Mouse (Mus musculus): ENCODE results near the gene Tll2. TPM values are rescaled to one million over a fixed set of nuclear protein-coding genes. Genes with fewer than 3 reads are reported as not detected.

Gene Tll2
- total RNA-seq, 2 experiments from 2014 or later = 0.89 to 1.1 TPM

- no peak for DNase-seq (ENCODE audit: low spot score in 2 of 2)
Measured at GRCm38 (mm10) chr19:41164447-41165095, 42.1 kb downstream of the Tll2 start.

GRCm38 (mm10) chr19:41160388-41160787 lies 46.2 kb downstream of the Tll2 start:
- DNase-seq (ENCODE audit: low spot score in 2 of 2) = no peak

- no peak for DNase-seq (ENCODE audit: low spot score in 2 of 2)
Measured at GRCm38 (mm10) chr19:41154681-41155080, 52.0 kb downstream of the Tll2 start.

- no peak for DNase-seq (ENCODE audit: low spot score in 2 of 2)
Measured at GRCm38 (mm10) chr19:41152462-41152861, 54.2 kb downstream of the Tll2 start.

GRCm38 (mm10) chr19:41152016-41152370 lies 54.6 kb downstream of the Tll2 start:
- no peak for DNase-seq (ENCODE audit: low spot score in 2 of 2)

- DNase-seq (ENCODE audit: low spot score in 2 of 2) = no peak
Measured at GRCm38 (mm10) chr19:41151321-41152015, 55.2 kb downstream of the Tll2 start.

- DNase-seq (ENCODE audit: low spot score in 2 of 2) = no peak
Measured at GRCm38 (mm10) chr19:41140961-41141360, 65.7 kb downstream of the Tll2 start.

- no peak for DNase-seq (ENCODE audit: low spot score in 2 of 2)
Measured at GRCm38 (mm10) chr19:41139629-41140028, 67.0 kb downstream of the Tll2 start.

- no peak for DNase-seq (ENCODE audit: low spot score in 2 of 2)
Measured at GRCm38 (mm10) chr19:41123009-41123408, 83.6 kb downstream of the Tll2 start.

GRCm38 (mm10) chr19:41119924-41120323 lies 86.7 kb downstream of the Tll2 start:
- no peak for DNase-seq (ENCODE audit: low spot score in 2 of 2)

- no peak for DNase-seq (ENCODE audit: low spot score in 2 of 2)
Measured at GRCm38 (mm10) chr19:41118346-41118745, 88.3 kb downstream of the Tll2 start.

GRCm38 (mm10) chr19:41117334-41117733 lies 89.3 kb downstream of the Tll2 start:
- DNase-seq (ENCODE audit: low spot score in 2 of 2) = no peak

GRCm38 (mm10) chr19:41114611-41115010 lies 92.0 kb downstream of the Tll2 start:
- DNase-seq (ENCODE audit: low spot score in 2 of 2) = no peak

- peak in 1 of 2 experiments; percentile 36 for DNase-seq (ENCODE audit: low spot score in 2 of 2)
Measured at GRCm38 (mm10) chr19:41113911-41114531, 92.6 kb downstream of the Tll2 start.

GRCm38 (mm10) chr19:41112609-41113008 lies 94.0 kb downstream of the Tll2 start:
- DNase-seq (ENCODE audit: low spot score in 2 of 2) = no peak

- no peak for DNase-seq (ENCODE audit: low spot score in 2 of 2)
Measured at GRCm38 (mm10) chr19:41109991-41110390, 96.6 kb downstream of the Tll2 start.

GRCm38 (mm10) chr19:41109496-41109895 lies 97.1 kb downstream of the Tll2 start:
- peak; percentile 52 to 59 for DNase-seq (ENCODE audit: low spot score in 2 of 2)

- no peak for DNase-seq (ENCODE audit: low spot score in 2 of 2)
Measured at GRCm38 (mm10) chr19:41108666-41109065, 98.0 kb downstream of the Tll2 start.

GRCm38 (mm10) chr19:41107530-41107929 lies 99.1 kb downstream of the Tll2 start:
- no peak for DNase-seq (ENCODE audit: low spot score in 2 of 2)

GRCm38 (mm10) chr19:41104922-41105321 lies 101.7 kb downstream of the Tll2 start:
- peak; percentile 50 to 55 for DNase-seq (ENCODE audit: low spot score in 2 of 2)

- DNase-seq (ENCODE audit: low spot score in 2 of 2) = peak; percentile 93
Measured at GRCm38 (mm10) chr19:41101390-41101789, 105.2 kb downstream of the Tll2 start.

- DNase-seq (ENCODE audit: low spot score in 2 of 2) = no peak
Measured at GRCm38 (mm10) chr19:41100863-41101262, 105.8 kb downstream of the Tll2 start.

All from layer of hippocampus, postnatal 10 days (tissue).